Mouse (Mus musculus) brown adipose tissue, adult 24 weeks (tissue): ENCODE measurements around the gene Slc4a3. TPM values are rescaled to one million over a fixed set of nuclear protein-coding genes. Genes with fewer than 3 reads are reported as not detected.
A peak's percentile ranks its signal among the peaks of the same experiment; 100 is the strongest.

ENCODE experiments used
- H3K27ac ChIP-seq: fragments of 200-500 bp; replicated peaks from 2 replicates; pipeline ENCODE4 v1.5.1; 2012; ENCODE audit warnings: low read depth, mild to moderate bottlenecking, low read length
- H3K4me1 ChIP-seq: fragments of 200-500 bp; 2 replicates; pipeline ENCODE4 v1.6.1; 2012; ENCODE audit warnings: low read length, mixed read lengths; ENCODE audit not compliant: control insufficient read depth, insufficient read depth, insufficient read length
- H3K4me3 ChIP-seq: fragments of 200-500 bp; 2 replicates; pipeline ENCODE4 v1.5.1; 2012; ENCODE audit warnings: low read depth, mild to moderate bottlenecking, low read length, moderate library complexity; ENCODE audit not compliant: insufficient read depth
- polyA plus RNA-seq: library from polyadenylated mRNA; stranded (reverse); fragments of >200 nt; gene quantifications from 2 replicates; pipeline ENCODE4 v1.2.4, GENCODE M21; 2012; ENCODE audit not compliant: missing spikeins, insufficient read depth, insufficient read length

Gene Slc4a3
- polyA plus RNA-seq, 1 experiment = 2.3 TPM

GRCm38 (mm10) chr1:75512550-75512949, 33.5 kb upstream of the Slc4a3 start:
- no peak overlapping the region for H3K4me3 ChIP-seq
- no peak overlapping the region for H3K27ac ChIP-seq
- no peaks in the 10 kb centered on the region for H3K4me1 ChIP-seq

GRCm38 (mm10) chr1:75516703-75517380, 29.2 kb upstream of the Slc4a3 start:
- Histone ChIP-seq H3K4me1 (no peaks in the 10 kb centered on the region), H3K4me3 (no peak overlapping the region), H3K27ac (no peak overlapping the region)

- Histone ChIP-seq H3K4me1 (no peaks in the 10 kb centered on the region), H3K4me3 (no peak overlapping the region), H3K27ac (no peak overlapping the region)
Observed at GRCm38 (mm10) chr1:75517984-75518383, 28.1 kb upstream of the Slc4a3 start.

GRCm38 (mm10) chr1:75518427-75518826, 27.6 kb upstream of the Slc4a3 start:
- no peak overlapping the region for H3K27ac ChIP-seq
- no peaks in the 10 kb centered on the region for H3K4me1 ChIP-seq
- H3K4me3 ChIP-seq = no peak overlapping the region

- no peak overlapping the region for H3K4me3 ChIP-seq
- H3K4me1 ChIP-seq = no peaks in the 10 kb centered on the region
- H3K27ac ChIP-seq = no peak overlapping the region
Observed at GRCm38 (mm10) chr1:75519576-75519975, 26.5 kb upstream of the Slc4a3 start.

GRCm38 (mm10) chr1:75521321-75522031, 24.6 kb upstream of the Slc4a3 start, which contains the start of gene Stk11ip:
TSS of gene Stk11ip (plus strand) at chr1:75521529.
- Histone ChIP-seq H3K4me3 (peak within 1 kb of the TSS; percentile 85), H3K27ac (peak within 1 kb of the TSS; percentile 87), H3K4me1 (no peaks in the 10 kb centered on the region)

GRCm38 (mm10) chr1:75524679-75525078, 21.4 kb upstream of the Slc4a3 start:
- H3K27ac ChIP-seq = no peak overlapping the region
- H3K4me3 ChIP-seq = no peak overlapping the region
- no peaks in the 10 kb centered on the region for H3K4me1 ChIP-seq

GRCm38 (mm10) chr1:75530546-75530945, 15.5 kb upstream of the Slc4a3 start:
- Histone ChIP-seq H3K27ac (no peak overlapping the region), H3K4me3 (no peak overlapping the region), H3K4me1 (no peaks in the 10 kb centered on the region)

- H3K27ac ChIP-seq = no peak overlapping the region
- H3K4me1 ChIP-seq = no peaks in the 10 kb centered on the region
- H3K4me3 ChIP-seq = no peak overlapping the region
Observed at GRCm38 (mm10) chr1:75532280-75533172, 13.5 kb upstream of the Slc4a3 start.

GRCm38 (mm10) chr1:75533325-75534252, 12.5 kb upstream of the Slc4a3 start:
- H3K4me3 ChIP-seq = no peak overlapping the region
- H3K27ac ChIP-seq = no peak overlapping the region
- H3K4me1 ChIP-seq = no peaks in the 10 kb centered on the region

- H3K27ac ChIP-seq = no peak overlapping the region
- H3K4me3 ChIP-seq = no peak overlapping the region
- no peaks in the 10 kb centered on the region for H3K4me1 ChIP-seq
Observed at GRCm38 (mm10) chr1:75537587-75537986, 8.5 kb upstream of the Slc4a3 start.

GRCm38 (mm10) chr1:75538597-75539190, 7.4 kb upstream of the Slc4a3 start:
- no peaks in the 10 kb centered on the region for H3K4me1 ChIP-seq
- no peak overlapping the region for H3K27ac ChIP-seq
- no peak overlapping the region for H3K4me3 ChIP-seq

GRCm38 (mm10) chr1:75541496-75541895, 4.6 kb upstream of the Slc4a3 start:
- no peak overlapping the region for H3K4me3 ChIP-seq
- no peaks in the 10 kb centered on the region for H3K4me1 ChIP-seq
- no peak overlapping the region for H3K27ac ChIP-seq

- no peak overlapping the region for H3K4me3 ChIP-seq
- H3K4me1 ChIP-seq = no peaks in the 10 kb centered on the region
- H3K27ac ChIP-seq = no peak overlapping the region
Observed at GRCm38 (mm10) chr1:75544351-75544750, 1.7 kb upstream of the Slc4a3 start.
